Mouse (Mus musculus) spleen, postnatal 4 days (tissue): Measurements from ENCODE around the gene Mfap4.

Experiments
- DNase-seq, 2 experiments: peaks; one replicate each; pipeline ENCODE4 v3.0.0; 2022; ENCODE audit warnings: low spot score in 2 of 2

Mfap4 gene

DNA sequence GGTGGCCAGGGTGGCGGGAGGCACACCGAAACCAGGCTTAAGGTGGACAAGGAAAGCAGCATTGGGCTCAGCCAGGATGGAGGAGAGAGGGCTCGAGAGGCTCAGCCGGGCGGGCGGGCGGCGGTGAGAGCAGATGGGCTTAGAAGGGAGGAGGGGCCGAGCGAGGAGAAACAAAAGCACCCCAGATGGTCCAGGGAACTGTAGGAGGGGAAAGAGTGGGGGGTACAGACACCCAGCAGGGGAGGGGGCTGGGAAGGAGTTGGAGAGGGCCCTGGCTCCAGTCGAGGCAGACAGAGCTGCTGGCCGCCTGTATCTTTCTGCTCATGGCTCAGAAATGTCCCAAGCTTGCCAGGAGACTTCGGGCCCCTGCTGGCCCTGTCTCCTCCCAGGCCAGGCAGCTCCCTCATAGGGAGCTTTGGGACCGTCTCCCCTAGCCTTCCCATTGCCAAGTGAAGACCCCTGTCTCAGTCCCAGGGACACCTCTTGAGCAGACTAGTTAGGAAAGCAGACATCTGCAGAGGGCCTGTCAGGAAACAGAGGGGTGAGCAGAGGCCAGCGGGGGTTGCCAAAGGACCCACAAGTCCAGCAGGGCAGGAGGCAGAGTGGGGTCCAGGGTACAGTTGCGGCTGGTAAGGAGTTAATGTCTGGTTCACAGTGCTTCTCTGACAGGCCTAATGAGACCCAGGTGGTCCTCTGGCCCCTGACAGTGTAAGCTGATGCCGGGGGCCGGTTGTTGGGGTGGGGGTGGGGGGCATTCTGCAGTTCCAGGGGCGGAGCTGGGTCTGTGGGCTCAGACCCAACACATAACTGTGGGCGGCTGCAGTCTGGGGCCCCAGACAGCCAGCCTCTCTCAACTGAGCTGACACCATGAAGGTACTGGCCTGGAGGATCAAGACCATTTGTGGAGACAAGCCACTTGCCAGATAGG, at the start of gene Mfap4:
TSS of gene Mfap4 (plus strand) at position 819 of the 928 bp plus-strand sequence.
- no peak for DNase-seq

DNA sequence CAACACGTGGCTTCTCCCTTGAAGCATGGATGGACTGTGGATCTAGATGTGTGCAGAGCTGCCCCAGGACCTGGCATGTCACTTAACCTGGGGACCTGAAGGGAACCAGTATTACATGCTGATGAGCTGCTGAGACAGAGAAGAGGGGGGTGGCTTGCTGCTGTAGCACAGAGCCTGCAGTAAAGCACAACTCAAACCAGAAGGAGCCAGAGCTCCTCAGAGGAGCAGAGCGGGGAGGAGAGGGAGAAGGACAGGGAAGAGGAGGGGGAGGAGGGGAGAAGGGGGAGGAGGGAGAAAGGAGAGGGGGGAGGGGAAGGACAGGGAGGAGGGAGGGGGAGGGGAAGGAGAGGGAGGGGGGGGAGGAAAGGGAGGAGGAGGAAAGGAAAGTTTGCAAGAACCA, 48.9 kb upstream of the Mfap4 start:
- DNase-seq = no peak

DNA sequence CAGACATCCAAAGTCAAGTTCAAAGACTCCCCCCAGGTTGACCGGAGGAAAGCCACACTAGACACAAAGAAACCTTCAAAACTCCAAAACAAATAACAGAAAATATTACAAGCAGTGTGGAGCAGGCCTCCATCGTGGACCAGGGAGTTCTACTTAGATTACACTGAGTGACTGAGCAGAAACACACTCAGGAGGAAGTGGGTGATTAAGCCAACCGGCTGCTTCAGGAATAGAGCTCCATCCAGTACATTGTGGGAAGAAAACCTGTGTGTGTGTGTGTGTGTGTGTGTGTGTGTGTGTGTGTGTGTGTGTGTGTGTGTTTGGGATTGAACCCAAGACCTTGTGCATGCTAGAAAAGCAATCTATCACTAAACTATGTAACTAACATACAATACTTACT, 46.1 kb upstream of the Mfap4 start:
- DNase-seq = no peak

DNA sequence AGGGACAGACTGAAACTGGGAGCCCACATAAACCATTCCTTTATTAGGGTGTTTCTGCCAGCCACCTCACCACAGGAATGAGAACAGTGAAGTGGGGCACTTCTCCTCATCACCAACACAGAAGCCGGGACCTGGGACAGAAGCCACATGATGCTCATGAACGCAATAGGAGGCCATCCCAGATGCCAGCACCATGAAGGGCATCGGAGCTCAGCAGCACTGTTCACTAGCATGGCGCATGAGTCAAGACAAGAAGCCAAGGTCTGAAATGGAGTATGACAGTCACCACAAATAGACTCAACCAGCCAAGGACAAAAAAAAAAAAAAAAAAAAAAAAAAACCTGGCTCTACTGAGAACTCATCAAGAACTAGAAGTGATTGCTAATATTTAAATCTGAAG, 44.8 kb upstream of the Mfap4 start:
- DNase-seq = no peak

DNA sequence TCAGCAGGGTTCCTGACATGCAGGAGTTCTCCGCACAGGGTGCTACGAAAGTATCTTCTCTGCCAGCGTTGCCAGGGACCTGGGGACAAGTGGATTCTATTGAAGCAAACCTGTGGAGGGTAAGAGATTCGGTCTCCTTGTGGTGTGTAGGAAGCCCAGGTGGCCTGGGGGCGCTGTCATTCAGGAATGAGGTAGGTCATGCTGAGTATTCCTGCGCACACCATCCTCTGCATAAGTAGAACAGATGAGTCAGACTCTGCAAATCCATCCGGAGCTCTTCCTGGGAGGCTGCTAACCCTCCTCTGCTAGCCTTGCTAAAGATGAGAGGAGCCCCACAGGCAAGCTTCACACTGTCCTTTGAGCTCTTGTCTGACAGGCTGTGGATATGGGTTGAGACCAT, 43.6 kb upstream of the Mfap4 start:
- DNase-seq = no peak

DNA sequence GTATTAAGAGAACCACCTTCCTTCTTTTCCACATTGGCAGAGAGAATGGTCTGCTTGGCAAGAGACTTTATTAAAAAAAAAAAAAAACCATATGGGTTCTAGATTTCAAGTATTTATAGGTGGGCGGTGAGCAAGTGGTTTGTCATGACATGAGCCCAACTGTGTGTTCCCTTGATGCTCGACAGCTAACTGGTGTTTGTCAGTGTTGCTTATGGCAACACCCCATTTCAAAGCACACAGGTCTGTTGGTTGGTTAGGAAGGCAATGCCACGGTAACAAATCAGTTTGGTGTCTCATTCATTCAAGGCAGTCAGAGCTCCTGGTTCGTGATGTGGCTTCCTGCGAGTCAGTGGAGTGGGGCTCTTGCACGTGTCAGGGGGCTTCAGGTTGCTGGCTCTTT, 41.4 kb upstream of the Mfap4 start:
- no peak for DNase-seq

DNA sequence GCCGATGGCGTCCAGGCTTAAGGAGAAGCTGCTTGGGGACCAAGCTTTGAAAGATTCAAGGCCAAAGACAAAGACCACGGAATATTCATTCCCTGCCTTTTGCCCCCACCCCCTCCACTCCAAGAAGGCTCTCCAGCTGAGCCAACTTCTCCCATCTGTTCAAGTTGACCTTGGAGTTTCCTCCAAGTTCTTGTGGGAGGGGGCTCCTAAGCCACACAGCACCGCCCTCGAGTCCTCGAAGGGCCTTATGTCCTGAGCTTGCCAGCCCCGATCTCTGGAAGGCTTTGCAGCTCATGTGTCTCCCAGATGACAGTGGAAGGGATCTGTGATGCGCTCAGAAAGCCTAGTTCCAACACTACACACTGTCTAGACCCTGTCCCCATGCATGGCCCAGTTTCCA, 37.9 kb upstream of the Mfap4 start:
- DNase-seq = no peak

DNA sequence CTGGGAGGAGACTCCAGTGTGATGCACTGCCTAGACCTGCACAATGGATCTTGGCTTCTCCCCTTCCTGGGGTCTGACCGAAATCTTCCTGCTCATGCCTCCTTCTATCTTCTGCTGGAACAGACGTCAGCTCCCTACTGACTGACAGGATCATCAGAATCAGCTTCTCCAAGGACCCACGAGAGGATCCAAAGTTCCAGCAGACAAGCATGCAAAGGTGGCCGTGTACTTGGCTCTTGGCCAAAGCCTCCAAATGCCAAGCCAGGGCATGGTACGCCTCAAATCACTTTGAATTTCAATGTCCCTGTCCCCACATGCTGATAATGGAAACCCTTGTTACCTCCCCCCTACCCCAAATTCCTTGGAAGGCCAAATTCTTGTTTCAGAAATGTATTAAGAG, 37.2 kb upstream of the Mfap4 start:
- DNase-seq = no peak

DNA sequence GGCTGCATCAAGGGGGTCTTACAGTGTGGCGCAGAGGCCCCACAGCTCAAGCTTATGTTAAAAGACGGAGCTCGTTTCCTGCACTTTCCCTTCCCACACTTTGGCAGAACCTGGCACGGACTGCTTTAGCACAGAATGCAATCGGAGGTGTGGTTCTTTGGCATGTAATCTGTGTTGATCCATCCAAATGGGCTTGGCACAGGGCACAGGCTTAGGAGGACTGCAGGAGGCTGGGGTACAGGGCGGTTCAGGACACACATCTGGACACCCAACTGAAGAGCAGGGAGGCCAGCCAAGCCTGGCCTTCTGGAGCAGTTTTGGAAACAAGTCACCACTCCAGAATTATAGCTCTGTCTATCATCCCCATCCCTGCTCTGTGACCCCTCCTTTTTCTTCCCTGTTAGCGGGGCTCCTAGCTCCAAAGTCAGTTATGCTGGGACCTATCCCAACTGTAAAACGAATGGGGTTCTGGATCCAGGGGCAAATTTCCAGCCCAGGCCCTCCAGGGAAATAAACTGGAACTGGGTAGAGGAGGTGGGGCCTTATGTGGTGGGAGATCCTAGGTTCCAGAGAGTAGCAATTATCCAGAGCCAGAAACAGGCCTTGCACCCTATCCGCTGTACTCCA, 36.5 kb upstream of the Mfap4 start:
- DNase-seq = no peak

DNA sequence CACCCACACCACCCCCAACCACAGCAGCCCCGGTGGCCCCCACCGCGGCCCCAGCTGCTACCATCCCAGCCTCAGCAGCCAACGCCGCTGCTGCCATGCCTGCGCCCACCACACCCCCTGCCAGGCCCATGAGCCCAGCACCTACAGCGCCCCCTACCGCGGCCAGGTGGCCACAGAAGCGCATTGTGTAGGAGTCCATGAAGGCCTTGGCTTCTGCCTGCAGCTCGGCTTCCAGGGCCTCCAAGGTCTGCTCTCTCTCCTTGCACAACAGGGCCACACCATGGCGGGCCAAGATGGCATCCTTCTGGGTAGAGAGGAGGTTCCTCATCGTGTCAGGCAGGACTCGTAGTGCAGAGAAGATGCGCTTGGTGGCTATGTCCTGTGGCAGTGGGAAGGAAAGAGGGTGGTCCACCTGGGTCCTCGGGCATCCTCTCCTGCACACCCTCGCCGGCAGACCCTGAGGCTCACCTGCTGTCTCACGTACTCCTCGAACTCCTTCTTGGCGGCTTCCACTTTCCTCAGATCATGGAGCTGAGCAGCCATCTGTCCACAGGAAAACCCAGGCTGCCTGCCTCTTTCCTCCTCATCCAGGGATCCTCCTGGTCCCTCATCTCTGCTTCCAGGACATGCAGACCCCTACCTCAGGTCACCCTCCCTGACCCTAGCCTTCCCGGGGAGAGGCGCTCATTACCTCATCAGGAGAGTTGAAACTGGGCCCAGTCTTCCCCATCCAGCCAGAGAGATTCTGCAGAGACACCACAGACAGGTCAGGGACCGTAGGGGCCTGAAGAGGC, 35.5 kb upstream of the Mfap4 start:
- DNase-seq = no peak

DNA sequence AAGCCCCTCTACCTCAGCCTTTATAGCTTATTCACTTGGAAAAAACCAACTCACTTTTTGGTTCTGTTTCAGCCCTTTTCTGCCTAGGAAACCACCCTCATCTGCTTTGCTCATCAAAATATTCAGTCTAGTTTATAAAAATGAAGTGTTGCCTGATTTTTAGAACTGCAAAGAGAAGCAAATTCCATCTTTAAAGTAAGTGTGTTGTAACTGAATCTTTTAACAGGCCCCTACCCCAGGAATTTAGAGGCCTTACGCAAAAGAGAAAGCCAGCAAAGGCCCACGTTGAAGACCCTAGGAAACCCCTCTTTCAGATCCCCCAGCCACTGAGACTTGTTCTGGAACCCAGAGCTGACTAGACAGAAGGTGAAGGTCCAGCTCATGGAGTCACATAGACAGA, 21.2 kb upstream of the Mfap4 start:
- no peak for DNase-seq

DNA sequence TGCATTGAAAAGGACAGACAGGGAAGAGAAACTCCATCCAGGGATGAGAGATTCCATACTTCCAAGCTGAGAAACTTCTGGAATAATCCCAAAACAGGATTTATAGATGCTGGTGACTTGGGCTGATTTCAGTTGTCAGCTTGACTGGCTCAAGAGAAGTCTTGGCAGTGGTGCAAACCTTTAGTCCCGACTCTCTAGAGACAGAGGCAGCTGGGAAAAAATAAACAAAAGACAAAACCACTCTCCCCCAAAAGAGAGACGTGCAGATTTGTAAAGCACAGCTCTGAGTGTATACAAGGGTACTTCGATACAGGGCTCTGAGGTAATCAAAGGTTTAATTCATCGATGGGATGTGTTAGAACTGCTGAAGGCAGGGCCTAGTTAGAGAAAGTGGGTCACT, 19.8 kb upstream of the Mfap4 start:
- no peak for DNase-seq

DNA sequence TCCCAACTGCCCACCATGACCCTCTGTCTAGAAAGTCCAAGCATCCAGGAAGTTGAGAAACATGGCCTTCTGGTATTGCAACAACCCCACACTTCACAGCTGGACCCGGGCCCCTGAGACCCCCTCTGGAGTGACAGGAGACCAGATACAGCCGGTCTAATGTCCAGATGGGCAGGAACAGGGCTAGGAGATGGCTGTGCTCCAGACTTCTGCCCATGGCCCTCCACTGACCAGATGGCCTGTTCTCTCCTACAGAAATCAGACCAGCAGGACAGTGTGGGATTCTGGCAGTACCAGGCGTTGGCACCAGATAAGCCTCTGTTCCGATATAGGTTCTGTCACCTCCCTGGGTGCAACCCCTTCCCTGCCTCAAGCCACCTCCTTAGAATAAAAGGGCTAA, 16.7 kb upstream of the Mfap4 start:
- no peak for DNase-seq

DNA sequence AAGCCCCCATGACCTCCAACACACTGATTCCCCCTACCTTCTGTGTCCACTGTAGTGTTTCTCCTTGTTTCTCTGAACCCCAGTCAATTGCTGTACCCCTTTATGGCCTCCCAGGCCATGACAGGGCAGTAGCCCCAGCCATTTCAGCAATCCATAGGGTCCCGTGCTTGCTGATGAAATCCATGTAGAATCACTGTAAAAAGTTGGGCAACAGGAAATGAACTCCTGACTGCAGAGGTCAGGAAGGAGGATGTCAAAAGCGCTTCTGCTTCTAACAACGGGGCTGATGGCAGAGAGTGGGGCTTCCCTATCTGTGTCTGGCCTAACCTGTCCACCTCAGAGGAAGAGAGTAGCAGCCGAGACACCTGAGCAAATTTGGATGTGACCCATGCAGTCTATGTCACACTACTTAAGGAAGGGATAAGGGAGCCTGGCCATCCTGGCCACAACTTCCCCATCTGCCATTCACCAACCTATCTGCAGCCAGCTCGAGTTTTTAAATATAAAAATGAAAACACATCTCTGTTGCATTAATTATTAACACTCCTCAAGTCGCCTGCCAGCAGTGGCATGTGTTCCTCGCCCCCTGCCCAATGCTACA, 15.8 kb upstream of the Mfap4 start:
- DNase-seq = peak in 1 of 2 experiments; percentile 49

DNA sequence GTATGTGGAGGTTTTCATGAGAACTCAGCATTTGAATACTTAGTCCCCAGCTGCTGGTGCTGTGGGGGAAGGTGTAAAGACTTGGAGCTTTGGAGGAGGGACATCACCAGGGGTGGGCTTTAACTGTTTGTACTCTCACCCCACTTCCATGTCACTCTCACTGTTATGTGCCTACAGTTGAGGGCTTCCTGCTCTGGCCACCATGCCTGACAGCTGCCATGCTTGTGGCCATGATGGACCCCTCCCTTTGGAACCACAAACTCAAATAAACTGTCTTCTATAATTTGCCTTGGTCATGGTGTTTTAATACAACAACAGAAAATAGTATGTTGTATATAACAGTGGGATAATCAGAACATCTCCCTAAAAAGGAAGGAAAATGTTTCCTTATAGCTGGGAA, 14.4 kb upstream of the Mfap4 start:
- no peak for DNase-seq

DNA sequence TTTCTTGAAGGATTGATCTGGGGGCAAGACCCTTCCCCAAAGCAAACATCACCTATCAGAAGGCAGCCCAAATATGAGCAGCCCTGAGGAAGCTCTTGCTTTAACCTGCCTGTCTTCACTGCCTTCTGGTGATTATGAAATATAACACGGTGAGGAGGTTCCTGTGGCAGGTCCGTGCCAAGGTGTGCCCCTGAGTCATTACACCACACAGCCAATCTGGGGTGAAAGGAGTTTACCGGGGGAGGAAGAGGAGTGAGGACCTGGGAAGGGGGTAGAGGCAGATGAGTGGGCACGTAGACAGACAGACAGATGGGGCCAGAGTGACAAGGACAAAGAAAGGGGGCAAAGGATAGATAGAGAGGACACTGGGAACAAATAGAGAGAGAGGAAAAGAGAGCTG, 11.6 kb upstream of the Mfap4 start:
- DNase-seq = peak in 1 of 2 experiments; percentile 59

DNA sequence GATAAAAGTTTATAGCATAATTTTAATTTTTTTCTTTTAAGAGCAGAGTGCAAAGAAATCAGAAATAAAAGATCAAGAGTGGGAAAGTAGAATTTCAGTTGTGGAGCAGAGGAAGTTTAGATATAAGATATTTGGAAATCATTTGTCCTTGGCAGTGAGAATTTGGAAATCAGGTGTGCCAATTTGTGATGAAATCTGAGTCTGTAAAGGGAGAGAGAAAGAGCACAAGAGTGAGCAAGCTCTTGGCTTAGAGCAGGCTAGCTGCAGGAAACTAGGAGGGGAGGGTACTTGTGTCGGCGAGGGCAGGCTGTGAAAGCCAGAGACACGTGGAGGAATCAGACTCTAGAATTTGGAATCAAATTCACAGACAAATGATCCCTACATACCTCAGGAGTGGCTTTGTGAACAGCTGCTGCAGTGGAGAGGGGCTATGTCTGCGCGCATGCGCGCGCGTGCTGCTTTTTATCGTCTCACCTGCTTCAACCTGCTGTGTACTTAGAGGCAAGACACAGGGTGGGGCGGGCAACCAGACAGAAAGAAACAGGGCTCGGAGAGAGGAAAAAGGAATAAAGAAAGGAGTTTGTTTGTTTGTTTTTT, 8.3 kb upstream of the Mfap4 start:
- DNase-seq = no peak

DNA sequence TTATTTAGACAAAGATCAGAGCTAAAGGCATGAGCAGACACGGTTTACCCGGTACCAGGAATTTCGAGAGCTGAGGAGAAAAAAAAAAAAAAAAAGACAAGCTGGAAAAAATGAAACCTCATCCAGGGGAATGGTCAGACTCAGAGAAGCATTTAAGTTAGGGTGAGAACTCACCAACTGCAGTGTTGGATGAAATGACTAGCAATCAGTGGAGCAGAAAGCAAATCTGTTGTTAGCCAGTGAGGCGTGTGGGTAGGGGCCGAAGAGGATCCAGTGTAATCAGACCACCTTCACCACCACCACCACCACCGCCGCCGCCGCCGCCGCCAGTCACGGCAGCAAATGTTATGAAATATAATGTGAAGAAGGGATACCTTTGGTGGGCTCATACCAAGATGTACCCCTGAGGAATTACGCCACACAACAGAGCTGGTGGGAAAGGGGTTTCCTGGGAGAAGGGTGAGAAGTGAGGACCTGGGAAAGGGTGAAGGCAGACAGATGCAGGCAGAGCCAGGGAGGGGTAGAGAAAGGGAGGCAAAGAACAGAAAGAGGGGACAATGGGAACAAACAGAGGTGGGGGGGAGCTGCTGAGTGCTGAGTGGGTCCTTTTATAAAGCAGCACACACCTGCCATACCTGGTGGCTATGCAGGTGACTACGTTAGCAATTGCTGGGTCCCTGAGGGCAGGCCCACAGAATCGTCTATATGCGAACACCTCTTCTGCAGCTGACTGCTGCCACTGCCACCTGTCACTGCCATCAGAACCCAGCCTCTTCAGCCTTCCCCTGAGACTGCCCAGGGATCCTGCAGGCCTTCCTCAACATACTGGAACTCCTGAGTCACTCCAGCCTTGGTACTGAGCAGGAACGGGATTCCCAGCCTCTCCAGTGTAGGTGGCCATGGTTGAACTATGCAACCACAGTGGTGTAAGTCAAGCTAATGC, 7.4 kb upstream of the Mfap4 start:
- DNase-seq = no peak

DNA sequence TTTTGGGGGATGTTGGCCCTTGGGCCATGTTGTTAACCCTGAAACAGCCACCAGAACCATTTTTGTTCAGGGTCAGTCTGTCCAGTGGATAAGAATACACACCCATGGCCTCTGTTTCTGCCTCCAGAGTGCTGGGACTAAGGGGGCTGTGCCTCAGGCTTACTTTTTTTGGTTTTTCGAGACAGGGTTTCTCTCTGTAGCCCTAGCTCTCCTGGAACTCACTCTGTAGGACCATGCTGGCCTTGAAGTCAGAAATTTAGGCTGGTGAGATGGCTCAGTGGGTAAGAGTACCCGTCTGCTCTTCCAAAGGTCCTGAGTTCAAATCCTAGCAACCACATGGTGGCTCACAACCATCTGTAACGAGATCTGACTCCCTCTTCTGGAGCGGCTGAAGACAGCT, 6.4 kb upstream of the Mfap4 start:
- no peak for DNase-seq

DNA sequence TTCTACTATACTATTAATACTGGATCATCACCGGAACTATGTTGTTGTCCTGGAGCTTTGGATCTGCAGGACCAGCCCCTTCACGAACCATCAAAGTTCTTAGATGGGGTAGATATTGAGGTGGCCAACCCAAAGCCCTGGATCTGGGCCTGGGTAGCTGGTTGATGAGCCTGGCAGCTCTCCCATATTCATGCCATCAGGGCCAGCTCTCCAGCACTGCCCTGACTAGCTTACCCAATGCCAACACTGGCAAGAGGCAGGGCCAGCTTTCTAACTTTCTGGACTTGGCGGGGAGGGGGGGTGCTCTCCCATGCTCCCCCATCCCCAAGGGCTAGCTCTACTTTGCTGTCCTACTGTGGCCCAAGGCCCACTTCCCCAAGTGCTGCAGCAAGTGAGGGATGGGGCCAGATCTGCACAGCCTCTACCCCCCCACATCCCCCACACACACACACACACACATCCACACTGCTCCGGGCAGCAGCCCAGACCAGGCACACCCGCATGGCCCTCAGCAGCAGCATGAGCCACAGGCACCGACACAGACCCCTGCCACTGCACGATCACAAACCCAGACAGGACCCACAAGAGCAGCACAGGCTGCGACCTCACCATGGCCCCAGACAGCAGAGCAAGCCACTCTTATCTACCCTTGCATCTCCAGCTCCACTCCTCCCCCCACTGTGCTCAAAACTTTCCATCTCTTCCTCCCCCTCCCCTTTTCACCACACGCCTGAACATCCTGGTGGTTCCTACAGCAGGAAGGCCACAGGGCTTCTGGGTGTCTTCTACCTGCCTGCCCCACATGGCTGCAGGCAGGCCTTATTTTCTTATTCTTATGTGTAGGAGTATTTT, 3.8 kb upstream of the Mfap4 start:
- DNase-seq = no peak
